ENCODE assay signal across 16 mouse cellular contexts in genomic region chr7:111075288-111075687, GRCm38 (mm10).
"Had no signal": no experiment of that assay in that cellular context is flagged by ENCODE, and none has a peak within 500 bp of the region (broad histone marks: within the 10 kb centered on the region; RNA-seq: fewer than 3 reads in every experiment).

No protein-coding gene starts in this region.

- H3K27ac ChIP-seq: left cerebral cortex, adult 2 months; liver, embryonic 13.5 days; neural tube, embryonic 13.5 days; stomach, embryonic 15.5 days had no signal

- H3K4me2 ChIP-seq: liver, embryonic 13.5 days; midbrain, embryonic 11.5 days; neural tube, embryonic 13.5 days; stomach, embryonic 15.5 days had no signal

- DNase-seq: kidney, postnatal 10 days; kidney, postnatal 36 days; layer of hippocampus, postnatal 36 days; liver, embryonic 13.5 days; lung, adult 2 months; lung, postnatal 14 days; lung, postnatal 4 days; midbrain, embryonic 14.5 days; retina, postnatal 1 day; right cerebral cortex, postnatal 25 days; spleen, adult 18-20 months; thymus, postnatal 25 days had no signal

- H3K4me3 ChIP-seq: left cerebral cortex, adult 2 months; liver, embryonic 13.5 days; neural tube, embryonic 13.5 days; stomach, embryonic 15.5 days had no signal

- H3K9me3 ChIP-seq: liver, embryonic 13.5 days; neural tube, embryonic 13.5 days; stomach, embryonic 15.5 days had no signal

- H3K9ac ChIP-seq: liver, embryonic 13.5 days; neural tube, embryonic 13.5 days; stomach, embryonic 15.5 days had no signal

- H3K27me3 ChIP-seq: liver, embryonic 13.5 days; neural tube, embryonic 13.5 days; stomach, embryonic 15.5 days had no signal
